Mouse (Mus musculus): ENCODE data around the gene Ppp1r1b. TPM values are rescaled to one million over a fixed set of nuclear protein-coding genes. Genes with fewer than 3 reads are reported as not detected.

The Ppp1r1b gene
- total and polyA plus RNA-seq, 3 experiments = 0.08 TPM; not detected in 2

DNA sequence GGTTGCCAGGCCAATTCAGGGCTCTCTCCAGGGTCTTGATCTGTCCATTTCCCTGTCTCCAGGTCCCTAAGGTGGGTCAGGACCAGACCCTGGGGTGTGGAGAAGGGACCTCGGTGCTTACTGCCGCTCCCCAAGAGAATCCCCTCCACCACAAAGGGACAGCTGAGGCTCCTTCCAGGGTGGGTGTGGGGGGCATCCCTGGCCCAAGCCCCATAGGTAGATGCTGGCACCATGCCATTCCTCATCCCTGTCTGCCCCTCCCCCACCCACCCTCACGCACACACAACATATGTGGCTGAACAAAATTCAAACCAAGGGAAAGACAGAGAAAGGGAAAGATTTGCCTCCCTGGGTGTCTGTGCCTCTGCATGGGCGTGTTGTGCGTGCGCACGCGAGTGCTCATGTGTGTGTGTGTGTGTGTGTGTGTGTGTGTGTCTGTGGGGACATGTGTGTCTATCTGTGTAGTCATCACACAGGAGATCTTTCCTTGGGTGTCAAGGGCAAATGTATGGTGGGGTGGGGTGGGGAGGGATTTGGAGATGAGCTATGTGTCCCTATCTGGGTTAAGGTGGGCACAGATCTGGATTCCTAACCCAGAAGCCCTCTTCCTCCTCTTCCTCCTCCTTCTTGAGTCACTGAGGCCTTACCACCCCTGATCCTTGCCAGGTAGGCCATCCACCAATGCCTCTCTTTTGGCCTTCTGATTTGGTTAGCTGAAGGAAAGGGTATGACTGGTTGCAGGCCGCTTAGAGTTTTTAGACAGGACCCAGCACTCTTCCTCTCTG, 18.1 kb upstream of the Ppp1r1b start:
- dilution Hi-C loops (cut with MboI; ENCODE audit: extremely low pct_ligation_motif_present, extremely low pct_unique_long_range_greater_than_20kb, low sequenced_read_pairs) (no loop called here), in situ Hi-C loops (cut with MboI; ENCODE audit: low pct_ligation_motif_present, low pct_unique_long_range_greater_than_20kb, low sequenced_read_pairs) (loop anchor here (25.0 kb wide), 1 partner anchor 307 kb away; the partner anchor contains the start of genes Gm12355, Gsdma2 and Gsdma3)
- H3K9ac ChIP-seq (ENCODE audit: insufficient read depth, low read depth) = no peak overlapping the region
- H3K4me3 ChIP-seq (replicated peaks in 1 of 3; ENCODE audit: low read depth in 2 of 3, low read length in 2 of 3, poor library complexity in 1 of 3) = no peak overlapping the region
- H3K36me3 ChIP-seq (replicated peaks in 1 of 2; ENCODE audit: control insufficient read depth in 1 of 2, insufficient read depth in 1 of 2, low read length in 1 of 2) = no peaks in the 10 kb centered on the region
- DNase-seq (ENCODE audit: extremely low read depth) = no peak
- no peak overlapping the region for H3K27ac ChIP-seq (ENCODE audit: insufficient read depth, low read depth)
- no peak overlapping the region for H3K4me2 ChIP-seq (ENCODE audit: insufficient read depth, low read depth, poor library complexity, severe bottlenecking)
- no peaks in the 10 kb centered on the region for H3K79me2 ChIP-seq (replicated peaks; ENCODE audit: control insufficient read depth, extremely low read depth, insufficient read depth, poor library complexity, severe bottlenecking)
- TF ChIP-seq MAX (IDR thresholded peaks at IDR 0.05; ENCODE audit: low read length) (no peak), POLR2AphosphoS2 (IDR thresholded peaks at IDR 0.05; ENCODE audit: low read depth, low read length) (no peak), IRF4 (IDR thresholded peaks at IDR 0.05; ENCODE audit: low read depth, low read length) (no peak), MAFK (IDR thresholded peaks at IDR 0.05; ENCODE audit: insufficient replicate concordance, low read length) (no peak), MEF2A (IDR thresholded peaks at IDR 0.05; ENCODE audit: borderline replicate concordance, low read depth, low read length) (no peak), HCFC1 (IDR thresholded peaks at IDR 0.05; ENCODE audit: low read depth, low read length) (no peak), SIN3A (IDR thresholded peaks at IDR 0.05; ENCODE audit: low read length) (no peak), ZC3H11A (IDR thresholded peaks at IDR 0.05; ENCODE audit: low read depth, low read length) (no peak), MAZ (IDR thresholded peaks at IDR 0.05; ENCODE audit: low read depth, low read length) (no peak), ZMIZ1 (IDR thresholded peaks at IDR 0.05; ENCODE audit: low read depth, low read length) (no peak), GABPA (IDR thresholded peaks at IDR 0.05; ENCODE audit: insufficient replicate concordance, low read depth, low read length) (no peak), KAT2A (IDR thresholded peaks at IDR 0.05; ENCODE audit: insufficient replicate concordance, low read length) (no peak), TBP (conservative IDR thresholded peaks at IDR 0.05; ENCODE audit: low read depth, low read length) (no peak), USF1 (IDR thresholded peaks at IDR 0.05; ENCODE audit: low read depth, low read length) (no peak), MXI1 (IDR thresholded peaks at IDR 0.05; ENCODE audit: low read depth, low read length) (no peak)
- peaks cover 80% of the 10 kb centered on the region for H3K27me3 ChIP-seq (replicated peaks)
- peaks cover 26% of the 10 kb centered on the region for H3K9me3 ChIP-seq (replicated peaks; ENCODE audit: low read length)
- H3K4me1 ChIP-seq (ENCODE audit: control insufficient read depth in 1 of 2, insufficient read depth in 2 of 2) = peaks cover 12 to 14% of the 10 kb centered on the region in 2 experiments; a peak in 3 of 4 replicates

DNA sequence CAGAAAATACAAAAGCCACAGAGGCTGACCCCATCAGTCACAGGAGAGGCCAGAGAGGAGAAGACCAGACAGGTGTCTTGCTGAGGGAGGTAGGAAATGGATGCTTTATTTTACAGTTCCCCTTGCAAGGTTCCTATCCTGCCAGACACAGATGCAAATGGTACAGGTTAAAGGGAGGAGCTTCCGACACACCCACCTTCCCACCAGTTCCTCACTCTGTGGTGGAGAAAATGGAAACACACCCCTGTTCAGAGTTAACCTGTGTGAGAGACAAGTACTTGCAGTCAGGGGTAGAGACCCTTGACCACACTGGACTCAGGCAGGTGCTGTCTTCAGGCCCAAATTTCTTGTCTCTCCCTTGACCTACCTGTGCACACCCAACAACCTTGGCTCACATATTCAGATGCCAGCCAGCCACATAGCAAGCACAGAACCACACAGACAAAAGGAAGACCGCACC, 17.4 kb upstream of the Ppp1r1b start:
- H3K9me3 ChIP-seq (replicated peaks; ENCODE audit: low read length) = peaks cover 26% of the 10 kb centered on the region
- dilution Hi-C loops (cut with MboI; ENCODE audit: extremely low pct_ligation_motif_present, extremely low pct_unique_long_range_greater_than_20kb, low sequenced_read_pairs) = no loop called here
- no peak overlapping the region for H3K27ac ChIP-seq (ENCODE audit: insufficient read depth, low read depth)
- H3K4me1 ChIP-seq (ENCODE audit: control insufficient read depth in 1 of 2, insufficient read depth in 2 of 2) = peaks cover 14 to 17% of the 10 kb centered on the region in 2 experiments; a peak in 3 of 4 replicates
- in situ Hi-C loops (cut with MboI; ENCODE audit: low pct_ligation_motif_present, low pct_unique_long_range_greater_than_20kb, low sequenced_read_pairs) = loop anchor here (25.0 kb wide), 1 partner anchor 307 kb away; the partner anchor contains the start of genes Gm12355, Gsdma2 and Gsdma3
- H3K36me3 ChIP-seq (replicated peaks in 1 of 2; ENCODE audit: control insufficient read depth in 1 of 2, insufficient read depth in 1 of 2, low read length in 1 of 2) = no peaks in the 10 kb centered on the region
- H3K9ac ChIP-seq (ENCODE audit: insufficient read depth, low read depth) = no peak overlapping the region
- no peak for TF ChIP-seq BHLHE40 (IDR thresholded peaks at IDR 0.05; ENCODE audit: low read depth, low read length)
- no peak for TF ChIP-seq RCOR1 (conservative IDR thresholded peaks at IDR 0.05; ENCODE audit: low read depth, low read length)
- TF ChIP-seq JUND (conservative IDR thresholded peaks at IDR 0.05; ENCODE audit: low read depth, low read length) = no peak
- TF ChIP-seq MAFK (IDR thresholded peaks at IDR 0.05; ENCODE audit: insufficient replicate concordance, low read length) = no peak
- no peak for TF ChIP-seq GABPA (IDR thresholded peaks at IDR 0.05; ENCODE audit: insufficient replicate concordance, low read depth, low read length)
- TF ChIP-seq USF2 (conservative IDR thresholded peaks at IDR 0.05; ENCODE audit: low read depth, low read length) = no peak
- no peak for TF ChIP-seq ELF1 (IDR thresholded peaks at IDR 0.05; ENCODE audit: low read depth, low read length)
- TF ChIP-seq RAD21 (IDR thresholded peaks at IDR 0.05; ENCODE audit: low read depth, low read length) = no peak
- TF ChIP-seq MEF2A (IDR thresholded peaks at IDR 0.05; ENCODE audit: borderline replicate concordance, low read depth, low read length) = no peak
- TF ChIP-seq POLR2A (IDR thresholded peaks at IDR 0.05; ENCODE audit: low read depth, low read length) = no peak
- no peak for TF ChIP-seq IRF4 (IDR thresholded peaks at IDR 0.05; ENCODE audit: low read depth, low read length)
- TF ChIP-seq ETS1 (conservative IDR thresholded peaks at IDR 0.05; ENCODE audit: low read depth, low read length) = no peak
- TF ChIP-seq SIN3A (IDR thresholded peaks at IDR 0.05; ENCODE audit: low read length) = no peak
- no peak for TF ChIP-seq UBTF (IDR thresholded peaks at IDR 0.05; ENCODE audit: low read depth, low read length)
- TF ChIP-seq PAX5 (IDR thresholded peaks at IDR 0.05; ENCODE audit: low read length) = no peak
- TF ChIP-seq CTCF (conservative IDR thresholded peaks at IDR 0.05 in 1 of 2, IDR thresholded peaks at IDR 0.05 in 1 of 2; ENCODE audit: low read depth in 2 of 2, low read length in 2 of 2) = no peak
- no peak for TF ChIP-seq ZKSCAN1 (IDR thresholded peaks at IDR 0.05; ENCODE audit: borderline replicate concordance, low read depth, low read length)
- TF ChIP-seq TCF12 (IDR thresholded peaks at IDR 0.05; ENCODE audit: low read depth, low read length) = no peak
- no peak for TF ChIP-seq CHD2 (IDR thresholded peaks at IDR 0.05; ENCODE audit: low read length)
- TF ChIP-seq HCFC1 (IDR thresholded peaks at IDR 0.05; ENCODE audit: low read depth, low read length) = no peak
- H3K79me2 ChIP-seq (replicated peaks; ENCODE audit: control insufficient read depth, extremely low read depth, insufficient read depth, poor library complexity, severe bottlenecking) = no peaks in the 10 kb centered on the region
- H3K27me3 ChIP-seq (replicated peaks) = peaks cover 80% of the 10 kb centered on the region
- H3K4me2 ChIP-seq (ENCODE audit: insufficient read depth, low read depth, poor library complexity, severe bottlenecking) = no peak overlapping the region
- no peak for DNase-seq (ENCODE audit: extremely low read depth)
- no peak overlapping the region for H3K4me3 ChIP-seq (replicated peaks in 1 of 3; ENCODE audit: low read depth in 2 of 3, low read length in 2 of 3, poor library complexity in 1 of 3)

Data from CH12.LX (cell line).